Mouse (Mus musculus): ENCODE results near the gene Tmem150c. TPM values are rescaled to one million over a fixed set of nuclear protein-coding genes. Genes with fewer than 3 reads are reported as not detected.

Gene Tmem150c
- total RNA-seq, 2 experiments from 2014 or later: not detected

DNA sequence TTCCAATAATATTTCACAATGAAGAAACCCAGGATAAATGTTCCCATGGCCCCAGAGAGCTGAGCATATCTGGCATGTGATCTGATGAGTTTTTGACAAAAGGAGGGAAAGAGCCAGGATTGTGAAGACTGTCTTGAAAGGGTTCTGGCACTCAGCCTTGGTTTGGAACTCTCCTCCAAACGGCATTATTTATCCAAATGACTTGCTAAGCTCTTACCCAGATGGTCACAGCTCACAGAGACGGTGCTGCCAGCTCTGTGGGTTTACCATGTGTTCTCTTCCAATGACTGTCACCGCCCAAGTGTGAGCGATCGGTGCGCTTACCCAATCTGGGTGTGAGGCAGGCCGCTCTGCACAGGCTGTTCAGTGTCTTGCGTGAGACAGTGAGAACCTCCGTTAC lies 50.7 kb downstream of the Tmem150c start:
- ATAC-seq (ENCODE audit: poor library complexity, severe bottlenecking): no peak

DNA sequence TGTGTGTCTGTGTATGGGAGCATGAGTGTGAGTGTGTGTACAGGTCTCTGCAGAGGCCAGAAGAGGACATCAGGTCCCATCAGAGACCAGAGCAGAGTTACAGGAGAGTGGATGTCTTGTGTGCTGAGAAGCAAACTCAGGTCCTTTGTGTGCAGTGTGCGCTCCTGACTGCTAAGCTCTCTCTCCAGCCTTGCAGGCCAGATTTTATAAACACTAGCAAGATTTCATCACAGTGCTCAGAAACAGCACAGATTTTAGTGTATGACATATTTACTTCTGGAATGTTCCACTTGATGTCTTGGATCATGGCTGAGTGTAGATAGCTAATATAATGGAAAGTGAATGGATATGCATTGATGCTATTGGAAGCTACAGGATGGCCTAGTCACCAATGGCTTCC lies 57.2 kb downstream of the Tmem150c start:
- ATAC-seq (ENCODE audit: poor library complexity, severe bottlenecking): no peak

DNA sequence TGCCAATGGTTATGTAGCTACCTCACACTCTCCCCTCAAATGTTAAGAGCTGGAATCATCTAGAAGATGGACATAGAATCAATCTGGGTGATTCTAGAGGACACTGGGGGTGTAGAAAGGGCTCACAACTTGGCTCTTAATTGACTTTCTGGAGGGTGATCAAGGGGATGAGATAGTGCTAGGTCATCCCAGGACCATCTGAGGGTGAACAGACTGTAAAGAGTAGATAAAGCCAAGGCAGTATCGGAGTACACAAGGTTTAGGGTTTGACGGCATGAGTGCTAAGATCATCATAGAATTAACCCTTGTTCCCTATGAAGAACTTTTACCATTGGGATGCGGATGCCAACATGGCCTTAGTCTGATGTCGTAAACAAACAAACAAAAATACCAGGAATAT lies 61.6 kb downstream of the Tmem150c start:
- ATAC-seq (ENCODE audit: poor library complexity, severe bottlenecking): no peak

DNA sequence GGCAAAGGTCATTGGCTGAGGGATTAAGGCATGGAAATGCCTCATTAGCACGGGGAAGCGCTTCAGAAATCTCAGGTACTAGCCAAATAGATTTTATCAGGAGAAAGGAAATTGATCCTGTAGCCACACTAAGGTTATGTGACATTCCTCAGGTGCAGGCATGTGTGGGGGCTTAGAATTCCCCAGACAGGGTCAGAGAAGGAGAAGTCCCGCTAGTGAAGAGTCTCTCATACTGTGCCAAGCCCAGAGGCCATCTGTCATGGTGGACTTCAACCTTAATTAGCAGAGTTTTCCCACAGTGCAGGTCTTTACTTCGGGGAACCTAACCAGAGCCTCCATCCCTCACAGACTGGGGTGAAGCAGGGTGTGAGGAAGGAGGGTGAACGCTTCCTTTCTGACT lies 62.7 kb downstream of the Tmem150c start:
- ATAC-seq (ENCODE audit: poor library complexity, severe bottlenecking): no peak

DNA sequence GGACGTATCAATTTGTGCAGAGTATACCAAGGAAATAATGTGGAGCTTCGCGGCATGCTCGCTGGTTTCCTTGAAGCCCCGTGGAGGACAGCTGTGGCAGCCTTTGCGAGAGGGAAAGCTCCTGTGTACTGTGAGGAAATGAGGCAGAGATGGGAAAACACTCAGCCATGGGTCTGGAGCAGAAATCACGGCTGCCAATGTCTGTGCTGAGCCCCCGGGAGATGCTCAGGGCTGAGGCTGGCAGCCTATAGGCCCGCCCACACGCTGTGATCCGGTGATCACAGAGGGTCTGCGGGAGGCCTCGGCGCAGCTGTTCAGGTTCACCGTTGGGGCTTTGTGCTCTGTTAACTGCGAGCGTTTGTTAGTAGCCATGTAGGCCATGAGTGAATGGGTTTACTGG lies 68.0 kb downstream of the Tmem150c start:
- no peak for ATAC-seq (ENCODE audit: poor library complexity, severe bottlenecking)

DNA sequence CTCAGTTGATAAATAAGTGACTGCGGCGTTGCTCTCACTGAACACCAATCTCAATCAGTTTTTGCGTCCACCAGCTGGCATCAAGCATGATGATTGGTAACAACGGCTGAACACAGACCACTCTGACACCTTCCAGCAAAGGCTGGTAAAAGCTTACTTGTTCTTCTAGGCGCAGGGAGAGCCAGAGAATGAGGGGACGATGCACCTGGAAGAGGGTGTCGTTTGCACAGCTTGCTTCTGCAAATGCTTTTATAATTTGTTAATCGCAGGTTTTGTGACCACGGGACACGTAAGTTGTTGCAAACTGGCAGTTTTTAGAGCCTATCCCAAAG lies 68.4 kb downstream of the Tmem150c start:
- ATAC-seq (ENCODE audit: poor library complexity, severe bottlenecking): no peak

DNA sequence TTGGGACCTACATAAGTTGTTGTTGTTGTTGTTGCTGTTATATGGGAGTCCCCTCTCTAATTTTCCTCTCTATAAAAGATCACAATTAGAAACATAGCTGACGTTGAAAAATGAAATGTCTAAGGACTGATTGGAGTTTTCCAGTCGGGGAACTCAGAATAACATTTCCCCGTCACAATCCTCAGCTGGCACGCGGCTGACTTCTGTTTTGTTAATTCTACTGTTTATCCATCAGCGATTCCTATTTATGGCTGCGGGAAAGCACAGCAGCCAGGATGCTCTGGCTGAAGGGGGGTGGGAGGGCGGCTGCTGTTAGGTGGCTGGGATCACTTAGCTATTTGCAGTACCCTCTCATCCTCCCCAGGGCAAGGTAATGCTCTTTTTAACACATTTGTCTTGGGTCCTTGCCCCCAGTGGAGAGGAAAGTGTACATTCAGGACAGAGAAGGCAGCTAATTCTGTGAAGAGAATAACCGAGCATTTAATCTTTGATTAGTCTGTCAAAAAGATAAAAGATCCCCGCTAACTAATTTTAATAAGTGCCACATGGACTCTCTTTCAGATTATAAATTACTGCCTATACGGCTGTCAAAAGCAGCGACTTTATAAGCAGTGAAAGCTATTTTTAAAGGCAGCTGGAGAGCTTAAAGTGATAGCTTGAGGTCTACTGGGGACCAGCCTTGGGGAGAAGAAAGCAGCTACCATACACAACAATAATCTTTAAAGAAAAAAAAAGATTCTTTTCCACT lies 68.9 kb downstream of the Tmem150c start:
- no peak for ATAC-seq (ENCODE audit: poor library complexity, severe bottlenecking)

DNA sequence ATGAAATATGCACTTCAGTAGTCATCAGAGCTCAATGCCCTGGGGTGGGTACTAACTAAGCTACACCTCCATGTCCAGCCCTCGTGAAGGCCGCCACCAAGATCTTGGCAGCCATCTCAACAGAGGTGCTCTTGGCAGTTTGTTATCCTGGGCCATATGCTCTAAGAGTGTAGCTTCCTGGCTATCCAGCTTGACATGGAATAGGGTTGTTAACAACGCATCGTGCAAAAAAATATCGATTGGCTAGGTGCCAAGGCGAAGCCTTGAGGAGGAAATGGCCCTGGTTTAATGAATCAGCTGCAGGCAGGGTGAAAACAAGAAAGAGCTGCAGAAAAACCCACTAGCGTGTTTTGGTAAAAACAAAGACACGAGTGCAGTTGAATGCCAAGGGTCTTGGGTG lies 74.5 kb downstream of the Tmem150c start:
- ATAC-seq (ENCODE audit: poor library complexity, severe bottlenecking): no peak

DNA sequence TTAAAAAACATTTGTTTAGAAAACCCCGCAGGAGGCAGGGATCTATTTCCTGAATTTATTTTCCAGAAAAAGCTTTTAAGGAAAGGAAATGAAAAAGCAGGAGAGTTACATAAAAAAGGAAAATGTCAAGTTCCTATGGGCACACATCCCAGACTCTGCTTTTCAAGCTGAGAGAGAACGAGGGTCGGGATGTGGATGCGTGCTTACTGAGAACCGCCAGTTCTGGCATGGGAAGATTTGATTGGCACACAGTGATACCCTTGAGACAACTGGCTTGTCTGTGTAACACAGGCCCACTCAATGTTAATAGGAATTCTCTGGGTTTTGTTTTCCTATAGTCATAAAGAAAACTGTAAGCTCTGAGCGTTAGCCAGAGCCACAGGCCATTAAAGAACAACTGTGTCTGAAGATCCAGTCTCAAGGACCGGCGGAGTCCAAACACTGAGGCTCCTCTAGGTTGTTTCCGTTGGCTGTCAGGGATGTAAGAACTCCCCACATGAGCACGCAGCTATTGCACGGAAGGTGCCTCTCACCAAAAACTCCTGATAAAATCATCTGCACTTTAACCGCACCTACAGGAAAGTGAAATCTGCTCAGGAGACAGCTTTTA lies 75.5 kb downstream of the Tmem150c start:
- ATAC-seq (ENCODE audit: poor library complexity, severe bottlenecking): no peak

DNA sequence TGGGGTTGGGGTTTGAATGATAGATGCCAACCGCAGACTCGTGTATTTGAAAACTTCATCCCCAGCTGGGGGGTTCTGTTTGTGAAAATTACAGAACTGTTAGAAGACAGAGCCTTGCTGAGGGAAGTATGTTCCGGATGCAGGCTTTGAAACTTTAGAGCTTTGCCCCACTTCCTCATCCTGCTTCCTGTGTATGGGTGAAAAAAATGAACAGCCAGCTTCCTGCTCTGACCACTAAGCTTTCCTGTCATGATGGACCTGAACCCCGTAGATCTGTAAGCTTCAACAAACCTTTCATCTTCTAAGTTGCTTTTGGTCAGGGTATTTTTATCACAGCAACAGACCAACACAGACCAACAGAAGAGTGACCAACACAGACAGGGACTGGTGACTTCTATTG lies 77.6 kb downstream of the Tmem150c start:
- no peak for ATAC-seq (ENCODE audit: poor library complexity, severe bottlenecking)

DNA sequence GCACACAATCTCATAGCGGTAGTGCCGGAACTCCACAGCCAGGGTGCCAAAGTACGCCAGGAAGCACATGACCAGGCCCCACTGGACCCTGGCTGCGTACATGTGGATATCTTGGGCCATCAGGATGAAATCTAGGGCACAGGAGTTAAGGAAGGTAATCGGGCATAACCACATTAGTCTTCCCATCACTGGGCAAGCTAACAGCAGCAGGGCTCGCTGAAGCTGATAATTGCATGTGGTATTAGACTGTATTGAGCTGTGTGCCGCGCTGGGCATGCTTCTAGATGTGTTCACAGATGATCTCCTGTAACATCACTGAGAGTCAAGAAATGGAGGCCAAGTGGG lies 79.7 kb downstream of the Tmem150c start:
- ATAC-seq (ENCODE audit: poor library complexity, severe bottlenecking): no peak

DNA sequence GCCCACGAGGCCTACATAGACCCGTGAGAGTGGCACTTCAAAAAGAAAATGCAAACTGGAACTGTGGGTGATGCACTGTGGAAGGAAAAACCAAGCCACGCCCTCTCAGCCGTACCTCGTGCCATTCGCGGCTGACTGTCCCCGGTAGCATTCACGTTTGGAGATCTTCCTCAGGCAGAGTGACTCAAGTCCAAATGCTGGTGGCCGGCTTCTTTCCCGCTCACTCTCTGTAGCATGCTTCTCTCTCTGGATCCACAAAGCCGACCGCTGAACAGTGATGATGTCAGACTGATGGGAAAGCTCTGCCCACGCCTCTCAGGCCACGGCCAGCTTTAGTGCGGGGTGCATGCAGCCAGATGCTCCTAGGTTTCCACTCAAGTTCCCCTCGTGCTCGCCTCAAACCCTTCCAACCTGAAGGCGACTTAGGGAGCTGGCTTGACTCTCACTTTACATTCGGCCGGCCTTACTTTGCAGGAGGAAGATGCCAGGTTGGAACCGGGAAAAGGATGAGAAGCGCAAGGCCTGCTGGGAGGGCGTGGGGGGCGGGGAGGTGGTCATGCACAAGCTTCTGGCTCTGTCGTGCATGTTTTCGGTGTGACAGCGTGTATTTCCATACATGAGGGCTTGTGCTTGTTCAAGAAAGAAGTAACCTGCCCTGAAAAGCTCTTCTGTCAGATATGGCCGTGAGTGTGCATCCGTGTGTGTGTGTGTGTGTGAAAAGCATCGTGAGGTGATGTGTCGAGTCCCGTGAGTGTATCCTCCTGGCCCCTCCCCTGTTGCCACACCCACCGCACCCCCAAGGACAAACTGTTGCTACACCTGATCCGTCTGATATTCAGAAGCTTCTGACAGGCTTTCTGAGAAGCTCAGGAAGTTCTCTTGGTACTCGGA lies 80.3 kb downstream of the Tmem150c start:
- peak; percentile 65 for ATAC-seq (ENCODE audit: poor library complexity, severe bottlenecking)

DNA sequence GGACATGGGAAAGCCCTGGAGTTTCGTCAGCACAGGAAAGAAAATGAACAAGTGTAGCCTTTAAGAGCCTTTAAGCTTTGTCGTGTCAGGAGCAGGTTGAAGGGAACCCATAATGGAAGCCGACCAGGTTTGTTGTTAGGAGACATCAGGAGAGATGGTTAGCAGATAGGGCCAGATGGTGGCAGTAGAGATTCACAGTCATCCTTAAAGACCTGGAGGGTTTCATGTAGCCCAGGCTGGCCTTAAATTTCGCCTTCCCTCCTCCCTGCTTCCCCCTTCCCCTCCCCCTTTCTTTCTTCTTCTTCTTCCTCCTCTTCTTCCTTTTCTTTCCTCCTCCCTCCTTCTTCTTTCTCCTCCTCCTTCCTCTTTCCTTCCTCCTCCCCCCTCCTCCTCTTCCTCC lies 85.0 kb downstream of the Tmem150c start:
- no peak for ATAC-seq (ENCODE audit: poor library complexity, severe bottlenecking)

DNA sequence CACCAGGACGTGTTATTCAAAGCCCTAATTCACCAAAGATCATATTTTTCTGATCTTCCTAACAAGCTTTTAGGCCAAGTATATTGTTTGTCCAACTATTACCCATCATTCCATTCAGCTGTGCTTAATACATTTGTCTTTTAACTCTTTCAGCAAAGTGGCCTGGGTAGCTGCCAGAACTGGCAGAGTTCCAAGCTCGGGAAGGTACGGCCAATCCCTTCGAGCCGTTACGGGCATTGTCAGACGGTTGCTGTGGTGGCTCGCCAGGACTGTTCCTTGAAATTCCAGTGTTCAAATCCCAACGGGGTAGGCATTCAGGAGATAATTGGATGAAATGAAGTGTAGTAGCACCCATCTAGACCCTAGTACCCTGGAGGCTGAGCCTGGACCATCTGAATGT lies 87.1 kb downstream of the Tmem150c start:
- ATAC-seq (ENCODE audit: poor library complexity, severe bottlenecking): no peak

DNA sequence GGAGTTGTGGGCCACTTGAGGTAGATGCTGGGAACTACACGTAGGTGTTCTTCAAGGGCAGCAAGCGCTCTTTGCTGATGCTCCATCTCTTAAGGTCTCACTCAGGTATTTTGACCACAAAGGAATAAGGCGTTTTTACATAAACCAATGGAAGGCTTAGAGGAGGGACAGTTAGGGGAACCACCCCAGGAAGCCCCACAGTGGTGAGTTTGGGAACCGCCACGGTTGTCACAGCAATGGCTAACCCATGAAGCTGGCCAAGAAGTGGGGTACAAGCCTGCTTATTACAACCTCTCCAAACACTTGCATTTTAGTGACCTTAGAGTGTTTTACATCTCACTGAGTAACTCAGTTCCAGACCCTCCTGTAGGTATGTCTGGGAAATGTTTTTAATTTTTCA lies 88.1 kb downstream of the Tmem150c start:
- ATAC-seq (ENCODE audit: poor library complexity, severe bottlenecking): no peak

DNA sequence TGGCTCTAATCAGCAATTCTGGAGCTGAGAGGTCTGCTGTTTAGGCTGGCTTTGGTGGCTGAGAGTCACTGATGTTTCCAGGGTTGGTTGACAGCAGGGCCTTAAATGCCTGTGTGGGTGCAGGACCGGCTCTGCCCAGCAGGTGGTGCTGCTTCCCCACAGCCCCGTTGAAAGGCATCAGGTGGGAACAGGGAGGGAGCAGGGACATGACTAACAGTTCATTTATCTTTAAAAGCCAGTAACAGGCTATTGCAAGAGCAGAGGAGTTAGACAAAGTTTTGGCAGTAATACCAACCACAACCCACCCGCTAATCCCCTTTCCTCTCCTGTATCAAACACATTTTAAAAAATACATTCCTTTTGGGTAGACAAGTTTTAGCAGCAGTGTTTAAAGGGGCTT lies 89.4 kb downstream of the Tmem150c start:
- ATAC-seq (ENCODE audit: poor library complexity, severe bottlenecking): peak; percentile 100

DNA sequence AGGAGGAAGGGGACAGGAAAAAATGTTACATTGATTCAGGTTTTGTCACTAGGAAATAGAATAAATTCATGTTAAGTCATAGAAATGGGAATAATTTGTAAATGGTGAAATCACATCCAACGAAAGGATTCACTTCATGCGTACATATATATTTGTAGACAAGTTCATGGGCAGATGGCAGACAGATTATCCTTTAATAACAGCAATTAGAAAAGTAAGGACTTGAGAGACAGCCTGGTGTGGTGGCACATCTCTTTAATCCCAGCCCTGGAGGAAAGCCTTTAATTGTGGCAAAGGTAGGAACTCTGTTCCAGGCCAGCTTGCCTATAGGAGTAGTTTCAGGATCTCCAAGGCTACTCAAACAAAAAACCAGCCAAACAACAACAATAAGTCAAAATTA lies 90.1 kb downstream of the Tmem150c start:
- no peak for ATAC-seq (ENCODE audit: poor library complexity, severe bottlenecking)

DNA sequence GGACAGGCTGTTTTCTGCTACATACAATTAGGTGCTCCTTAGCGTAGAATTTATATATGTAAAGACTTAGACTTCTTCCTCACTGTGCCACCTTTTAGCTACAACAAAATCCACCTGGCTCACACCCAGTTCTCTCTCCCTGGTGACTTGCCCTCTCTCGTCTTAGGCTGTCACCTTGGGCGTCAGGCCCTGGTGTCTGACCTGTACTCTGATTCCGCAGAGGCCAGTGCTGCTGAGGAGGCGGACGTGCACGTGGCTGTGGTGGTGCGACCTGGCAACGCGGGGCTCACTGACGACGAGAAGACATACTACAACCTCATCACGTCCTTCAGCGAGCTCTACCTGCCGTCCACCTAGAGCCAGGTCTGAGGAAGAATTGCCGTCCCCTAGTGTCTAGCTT lies 92.0 kb downstream of the Tmem150c start:
- no peak for ATAC-seq (ENCODE audit: poor library complexity, severe bottlenecking)

DNA sequence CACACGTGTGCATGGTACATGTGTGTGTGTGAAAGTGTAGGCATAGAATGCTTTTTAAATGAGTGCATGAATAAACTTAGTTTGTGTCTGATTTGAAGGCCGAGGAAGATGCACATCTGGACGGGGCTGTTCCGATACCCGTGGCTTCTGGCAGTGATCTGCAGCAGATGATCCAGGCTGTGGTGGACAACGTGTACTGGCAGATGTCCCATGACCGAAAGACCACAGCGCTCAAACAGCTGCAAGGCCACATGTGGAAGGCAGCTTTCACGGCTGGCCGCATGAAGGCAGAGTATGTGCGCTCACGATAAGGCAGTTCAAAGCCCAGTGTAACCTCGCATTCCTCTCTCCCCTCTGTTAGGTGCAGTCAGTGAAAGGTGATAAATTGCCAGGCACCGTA lies 98.7 kb downstream of the Tmem150c start:
- no peak for ATAC-seq (ENCODE audit: poor library complexity, severe bottlenecking)

DNA sequence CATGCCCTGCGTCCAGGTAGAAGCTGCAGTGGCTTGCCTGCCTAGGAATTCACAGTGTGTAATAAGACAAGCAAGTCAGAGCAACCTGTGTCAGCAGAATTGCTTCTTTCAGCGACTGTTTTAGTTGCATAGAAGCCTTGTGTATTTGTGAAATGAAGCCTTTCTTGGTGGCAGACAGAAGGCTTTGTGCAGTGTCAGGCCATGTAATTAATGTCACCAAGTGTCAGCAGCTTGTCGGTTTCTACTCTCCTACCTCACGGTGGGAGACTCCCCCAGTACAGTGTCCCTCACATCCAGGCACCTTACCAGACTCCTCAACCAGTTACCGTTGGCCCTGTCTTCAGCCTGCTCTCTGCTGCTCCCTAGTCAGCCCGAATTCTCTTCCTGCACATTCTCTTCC lies 100.3 kb downstream of the Tmem150c start:
- no peak for ATAC-seq (ENCODE audit: poor library complexity, severe bottlenecking)

DNA sequence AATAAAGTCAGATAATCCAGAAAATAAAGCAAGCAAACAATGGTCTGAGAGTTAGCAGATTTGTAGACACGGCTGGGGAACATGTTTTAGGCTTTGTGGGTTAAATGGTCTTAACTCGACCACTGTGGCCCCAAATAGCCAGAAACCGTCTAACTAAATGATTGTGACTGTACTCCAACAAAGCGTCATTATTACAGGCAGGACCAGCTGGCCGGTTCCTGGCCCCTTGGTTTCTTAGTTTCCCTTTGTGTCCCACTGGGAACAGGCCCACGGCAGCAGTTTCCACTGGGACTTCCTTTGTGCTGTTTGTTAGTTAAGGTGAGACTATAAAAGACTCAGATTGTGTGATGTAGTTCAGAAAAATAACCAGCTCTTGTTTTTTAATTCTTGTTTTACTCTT lies 100.9 kb downstream of the Tmem150c start:
- ATAC-seq (ENCODE audit: poor library complexity, severe bottlenecking): no peak
